Mouse (Mus musculus): ENCODE data around the gene Lyst.
"Not testable (repeated sequence)": the region's sequence is repeated elsewhere in the genome, so short reads cannot be mapped to it uniquely, and the experiment has no call there.

Gene Lyst

GRCm38 (mm10) chr13:13590048-13591011 is at the start of gene Lyst:
Lyst (plus strand) TSS chr13:13590397.
- peak; percentile 99 for DNase-seq (ENCODE audit: low read depth, low spot score)

GRCm38 (mm10) chr13:13543073-13543472 is 47.1 kb upstream of the Lyst start:
- not testable (repeated sequence) for DNase-seq (ENCODE audit: low read depth, low spot score)

DNA sequence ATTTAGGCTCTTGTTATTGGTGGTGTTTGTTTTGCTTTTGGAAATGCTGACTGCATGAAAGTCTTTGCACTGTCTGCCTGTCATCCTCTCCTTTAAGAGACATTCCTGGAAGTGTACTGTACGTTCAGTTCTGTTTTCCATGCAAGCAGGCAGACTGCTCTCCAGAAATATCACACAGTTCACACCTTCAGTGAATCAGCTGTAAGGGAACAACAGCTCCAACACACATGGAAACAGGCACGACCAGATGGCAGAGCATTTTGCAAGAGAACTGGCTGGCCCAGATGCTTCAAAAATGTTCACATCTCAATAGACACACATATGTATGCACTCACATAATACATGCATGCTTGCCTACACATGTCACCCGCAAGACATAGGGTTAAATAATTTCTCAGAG is 43.4 kb upstream of the Lyst start:
- no peak for DNase-seq (ENCODE audit: low read depth, low spot score)

GRCm38 (mm10) chr13:13547889-13548288 is 42.3 kb upstream of the Lyst start:
- no peak for DNase-seq (ENCODE audit: low read depth, low spot score)

DNA sequence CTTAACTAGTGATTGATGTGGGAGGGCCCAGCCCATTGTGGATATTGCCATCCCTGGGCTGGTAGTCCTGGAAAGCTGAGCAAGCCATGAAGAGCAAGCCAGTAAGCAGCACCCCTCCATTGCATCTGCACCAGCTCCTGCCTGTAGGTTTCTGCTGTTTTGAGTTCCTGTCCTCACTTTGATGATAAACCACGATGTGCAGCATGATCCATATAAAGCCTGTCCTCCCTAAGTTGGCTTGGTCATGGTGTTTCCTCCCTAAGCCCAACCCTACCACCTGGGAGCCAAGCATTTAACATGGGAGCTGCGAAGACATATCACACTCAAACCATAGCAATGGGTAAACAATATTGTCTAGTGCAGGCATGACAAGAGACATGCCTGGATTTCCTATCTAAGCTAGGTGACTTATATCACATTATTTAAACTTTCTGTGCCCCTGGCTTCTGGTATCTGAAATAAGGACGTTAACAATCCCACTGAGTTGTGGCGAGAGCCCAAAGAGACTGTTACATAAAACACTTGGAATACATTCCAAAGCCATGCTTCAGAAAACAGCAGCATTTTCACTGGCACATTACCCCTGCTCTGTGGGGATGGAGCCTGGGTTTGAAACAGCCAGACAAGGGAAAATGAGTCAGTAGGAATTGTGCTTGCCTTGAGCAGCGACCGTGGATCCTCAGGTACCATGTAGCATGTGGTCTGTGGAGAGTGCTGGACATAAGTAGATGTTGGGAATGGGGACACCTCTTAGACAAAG is 41.6 kb upstream of the Lyst start:
- no peak for DNase-seq (ENCODE audit: low read depth, low spot score)

DNA sequence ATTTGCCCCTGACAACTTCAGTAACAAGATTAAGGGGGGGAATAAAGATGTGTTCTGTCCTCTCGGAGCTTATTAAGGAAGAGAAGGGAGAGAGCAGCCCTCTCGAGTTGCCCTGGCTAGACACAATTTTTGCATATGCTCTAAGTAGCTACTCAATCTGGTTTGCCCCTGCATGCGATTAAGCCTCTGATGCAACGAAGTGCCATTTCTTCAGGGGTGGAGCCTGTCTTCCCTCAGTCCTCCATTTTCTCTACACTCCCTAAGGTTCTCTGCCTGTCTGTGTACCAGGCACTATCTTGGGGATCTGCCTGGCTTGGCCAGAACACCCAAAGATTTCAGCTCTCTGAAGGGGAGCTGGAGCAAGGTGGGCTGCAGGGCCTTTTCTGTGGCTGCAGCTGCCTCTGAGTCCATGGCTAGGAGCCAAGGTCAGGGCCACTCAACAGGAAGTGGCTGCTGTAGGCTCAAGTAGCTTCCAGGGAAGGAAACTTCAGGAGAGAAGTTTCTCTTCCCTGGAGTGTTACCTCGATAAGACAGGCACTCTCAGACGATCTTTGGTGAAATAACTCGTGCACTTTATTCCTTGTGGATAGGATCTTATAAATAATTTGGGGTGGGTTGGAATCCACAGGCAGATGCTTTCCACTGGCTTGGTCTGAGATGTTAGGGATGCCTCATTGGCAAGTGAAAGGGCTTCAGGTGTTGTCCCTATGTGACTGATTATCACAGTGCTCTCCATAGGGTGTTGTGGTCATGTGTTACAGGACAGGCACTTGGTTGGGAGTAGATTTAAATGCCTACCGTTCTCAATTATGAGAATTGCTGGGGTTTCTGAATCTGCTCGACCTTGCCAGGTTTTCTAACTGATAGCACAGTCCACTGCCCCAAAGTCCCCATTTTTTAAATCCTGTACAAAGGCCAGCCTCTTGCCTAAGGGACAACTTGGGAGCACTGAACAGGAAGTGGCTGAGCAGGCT is 40.2 kb upstream of the Lyst start:
- DNase-seq (ENCODE audit: low read depth, low spot score), result no peak

GRCm38 (mm10) chr13:13552020-13552419 is 38.2 kb upstream of the Lyst start:
- no peak for DNase-seq (ENCODE audit: low read depth, low spot score)

GRCm38 (mm10) chr13:13553660-13554059 is 36.5 kb upstream of the Lyst start:
- DNase-seq (ENCODE audit: low read depth, low spot score), result no peak

- no peak for DNase-seq (ENCODE audit: low read depth, low spot score)
Measured at GRCm38 (mm10) chr13:13555196-13555595, 35.0 kb upstream of the Lyst start.

DNA sequence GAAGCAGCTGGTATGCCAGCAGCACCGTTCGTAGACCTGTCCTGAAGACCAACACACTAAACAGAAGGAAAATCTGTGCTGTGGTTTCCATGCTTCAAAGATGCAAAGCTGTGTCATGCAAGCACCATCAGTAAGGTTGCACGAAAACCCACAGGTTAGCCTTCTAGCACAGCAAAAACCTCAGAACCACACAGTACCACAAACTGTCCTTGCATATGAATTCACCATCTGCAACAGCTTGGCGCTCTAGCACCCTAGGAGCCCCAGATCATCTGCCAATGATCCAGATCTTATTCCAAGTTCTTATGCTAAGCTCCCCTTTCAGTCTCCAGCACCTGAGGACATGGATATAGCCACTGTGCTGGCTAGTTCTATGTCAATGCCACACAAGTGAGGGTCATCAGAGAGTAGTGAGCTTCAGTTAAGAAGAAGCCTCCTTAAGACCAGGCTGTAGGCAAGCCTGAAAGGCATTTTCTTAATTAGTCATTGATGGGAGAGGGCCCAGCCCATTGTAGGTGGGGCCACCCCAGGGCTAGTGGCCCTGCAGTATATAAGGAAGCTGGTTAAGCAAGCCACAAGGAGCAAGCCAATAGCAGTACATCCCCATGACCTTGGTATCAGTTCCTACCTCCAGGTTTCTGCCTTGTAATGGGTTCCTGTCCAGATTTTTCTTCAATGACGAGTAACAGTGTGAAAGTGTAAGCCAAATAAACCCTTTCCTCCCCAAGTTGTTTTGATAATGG is 33.0 kb upstream of the Lyst start:
- peak; percentile 29 for DNase-seq (ENCODE audit: low read depth, low spot score)

- DNase-seq (ENCODE audit: low read depth, low spot score), result no peak
Measured at GRCm38 (mm10) chr13:13558251-13558650, 31.9 kb upstream of the Lyst start.

- no peak for DNase-seq (ENCODE audit: low read depth, low spot score)
Measured at GRCm38 (mm10) chr13:13558900-13559299, 31.3 kb upstream of the Lyst start.

DNA sequence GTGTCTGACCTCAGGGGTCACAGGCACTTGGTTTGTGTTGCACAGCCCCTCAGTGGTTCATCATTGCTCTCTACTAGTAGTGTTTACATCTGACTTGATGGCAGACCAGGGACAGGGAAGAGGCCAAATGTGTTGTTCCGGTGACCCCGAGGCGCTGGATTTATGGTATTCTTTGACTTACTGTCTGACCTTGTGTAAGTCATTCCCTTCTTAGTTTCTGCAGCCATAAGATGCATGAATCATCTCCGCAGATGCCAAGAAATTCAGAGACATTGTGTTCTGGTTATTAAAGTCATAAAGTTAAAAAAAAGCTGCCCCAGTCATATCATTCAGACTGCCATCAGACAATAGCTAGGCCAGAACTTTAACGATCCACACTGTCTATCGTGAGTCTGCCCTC is 27.6 kb upstream of the Lyst start:
- no peak for DNase-seq (ENCODE audit: low read depth, low spot score)

DNA sequence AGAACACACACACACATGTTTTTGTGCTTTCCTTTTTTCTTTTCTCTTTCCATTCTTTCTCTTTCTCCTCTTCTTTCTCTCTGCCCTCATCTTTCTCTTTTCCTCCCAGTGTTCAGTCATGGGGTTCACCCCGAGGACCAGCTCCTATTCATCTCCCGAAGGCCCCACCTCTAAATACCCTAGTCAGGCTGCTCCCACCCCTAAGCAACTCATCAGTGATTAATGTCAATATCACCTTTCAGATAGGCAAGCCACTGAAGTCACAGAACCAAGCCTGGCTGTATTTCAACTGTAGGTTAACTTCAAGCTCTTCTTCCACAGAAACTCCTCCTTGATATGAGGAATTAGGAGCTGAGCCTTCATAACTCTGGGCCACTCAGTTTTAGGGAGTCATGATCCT is 26.1 kb upstream of the Lyst start:
- DNase-seq (ENCODE audit: low read depth, low spot score), result no peak

GRCm38 (mm10) chr13:13564541-13564940 is 25.7 kb upstream of the Lyst start:
- DNase-seq (ENCODE audit: low read depth, low spot score), result no peak

- DNase-seq (ENCODE audit: low read depth, low spot score), result no peak
Measured at GRCm38 (mm10) chr13:13567640-13568039, 22.6 kb upstream of the Lyst start.

DNA sequence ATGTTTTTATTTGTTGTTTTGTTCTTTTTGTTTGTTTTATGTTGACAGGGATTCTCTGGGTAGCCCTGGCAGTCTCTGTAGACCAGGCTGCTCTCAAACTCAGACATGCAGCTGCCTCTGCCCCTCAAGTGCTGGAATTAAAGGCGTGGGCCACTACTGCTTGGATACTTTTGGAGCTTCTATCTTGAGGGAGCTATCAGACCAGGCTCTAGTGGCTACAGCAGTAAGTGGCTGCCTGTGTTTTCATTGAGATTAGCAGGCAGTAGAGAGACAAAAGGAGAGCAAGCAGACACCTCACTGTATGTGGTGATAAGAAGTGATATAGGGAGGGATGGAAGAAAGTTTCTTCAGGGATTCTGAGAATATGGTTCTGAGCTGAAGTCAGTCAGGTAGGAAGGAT is 21.4 kb upstream of the Lyst start:
- no peak for DNase-seq (ENCODE audit: low read depth, low spot score)

DNA sequence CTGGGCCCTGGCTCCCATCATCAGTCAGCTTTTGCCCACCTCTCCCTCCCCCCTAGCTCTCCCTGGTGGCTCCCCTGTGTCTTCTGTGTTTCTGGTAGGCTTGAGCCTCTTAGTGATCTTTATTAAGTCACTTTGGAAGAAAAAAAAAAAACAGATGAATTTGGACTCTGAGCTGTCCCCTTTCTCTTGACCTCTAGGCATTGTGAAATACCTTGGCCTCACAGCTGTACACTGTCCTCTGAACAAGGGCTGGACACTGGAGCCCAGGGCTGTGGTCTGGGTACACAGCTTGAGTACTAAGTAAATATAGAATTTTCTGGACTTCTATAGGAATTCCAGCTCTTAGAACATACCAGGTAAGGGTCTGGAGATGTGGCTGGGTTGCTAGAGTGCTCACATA is 20.6 kb upstream of the Lyst start:
- no peak for DNase-seq (ENCODE audit: low read depth, low spot score)

- DNase-seq (ENCODE audit: low read depth, low spot score), result no peak
Measured at GRCm38 (mm10) chr13:13572060-13572835, 17.9 kb upstream of the Lyst start.

GRCm38 (mm10) chr13:13572941-13573340 is 17.3 kb upstream of the Lyst start:
- DNase-seq (ENCODE audit: low read depth, low spot score), result no peak

All from ZHBTc4 (cell line).